Mouse (Mus musculus) stomach, postnatal 0 days (tissue): Measurements from ENCODE around the gene Apoe. TPM values are rescaled to one million over a fixed set of nuclear protein-coding genes. Genes with fewer than 3 reads are reported as not detected.
A peak's percentile ranks its signal among the peaks of the same experiment; 100 is the strongest.

Source experiments
- ATAC-seq: fragments of 200-750 bp; cut with Nextera tagmentation; 2 replicates; pipeline ENCODE4 v1.8.0; 2017; ENCODE audit not compliant: low FRiP score, low TSS enrichment
- DNase-seq: peaks from one replicate; pipeline ENCODE4 v3.0.0-alpha.2; 2016; ENCODE audit warnings: low spot score
- H3K27ac ChIP-seq: fragments of 300-500 bp; sonication (generic); replicated peaks from 2 replicates; pipeline ENCODE4 v1.5.1; 2014; ENCODE audit warnings: mild to moderate bottlenecking, control low read depth
- H3K27me3 ChIP-seq: fragments of 300-500 bp; sonication (generic); 2 replicates; pipeline ENCODE4 v1.6.1; 2014; ENCODE audit warnings: low read length; ENCODE audit not compliant: control insufficient read depth, insufficient read depth
- H3K36me3 ChIP-seq: fragments of 300-500 bp; sonication (generic); 2 replicates; pipeline ENCODE4 v1.6.1; 2014; ENCODE audit warnings: low read length, mixed read lengths; ENCODE audit not compliant: control insufficient read depth, insufficient read depth
- H3K4me1 ChIP-seq: fragments of 300-500 bp; sonication (generic); replicated peaks from 2 replicates; pipeline ENCODE4 v1.6.1; 2014; ENCODE audit warnings: antibody characterized with exemption; ENCODE audit not compliant: control insufficient read depth, insufficient read depth
- H3K4me2 ChIP-seq: fragments of 300-500 bp; sonication (generic); replicated peaks from 2 replicates; pipeline ENCODE4 v1.6.1; 2014; ENCODE audit warnings: low read depth, mild to moderate bottlenecking, control low read depth, moderate library complexity
- H3K4me3 ChIP-seq: fragments of 300-500 bp; sonication (generic); 2 replicates; pipeline ENCODE4 v1.5.1; 2014; ENCODE audit warnings: low read depth, low read length, control low read depth
- H3K9ac ChIP-seq: fragments of 300-500 bp; sonication (generic); 2 replicates; pipeline ENCODE4 v1.6.1; 2014; ENCODE audit warnings: mild to moderate bottlenecking, low read length, control low read depth, mixed read lengths
- H3K9me3 ChIP-seq: fragments of 300-500 bp; sonication (generic); 2 replicates; pipeline ENCODE4 v1.6.1; 2016; ENCODE audit warnings: low read length; ENCODE audit not compliant: control insufficient read depth
- CTCF ChIP-seq: IDR thresholded peaks from 2 replicates; pipeline ENCODE4 v1.5.1; 2016; ENCODE audit warnings: antibody characterized with exemption, low read depth, mild to moderate bottlenecking, moderate library complexity
- EP300 ChIP-seq: optimal IDR thresholded peaks from 2 replicates; pipeline ENCODE3; 2016; ENCODE audit warnings: antibody characterized with exemption
- WGBS: fragments of 180-500 bp; shearing (Covaris S2); extraction: QIAGEN DNeasy Blood & Tissue Kit; methylation state at CpG from one replicate; pipeline ENCODE4 v1.1.7; 2014; 5-methylcytosine and 5-hydroxymethylcytosine counted together
- polyA plus RNA-seq: library from polyadenylated mRNA; unstranded; fragments of >200 nt; fragmentation: Nextera tagmentation; extraction: Ambion mirVana; gene quantifications from 2 replicates; pipeline ENCODE4 v1.2.1, GENCODE M21; 2015

Apoe gene
- polyA plus RNA-seq, 1 experiment from 2014 or later = 383 TPM

DNA sequence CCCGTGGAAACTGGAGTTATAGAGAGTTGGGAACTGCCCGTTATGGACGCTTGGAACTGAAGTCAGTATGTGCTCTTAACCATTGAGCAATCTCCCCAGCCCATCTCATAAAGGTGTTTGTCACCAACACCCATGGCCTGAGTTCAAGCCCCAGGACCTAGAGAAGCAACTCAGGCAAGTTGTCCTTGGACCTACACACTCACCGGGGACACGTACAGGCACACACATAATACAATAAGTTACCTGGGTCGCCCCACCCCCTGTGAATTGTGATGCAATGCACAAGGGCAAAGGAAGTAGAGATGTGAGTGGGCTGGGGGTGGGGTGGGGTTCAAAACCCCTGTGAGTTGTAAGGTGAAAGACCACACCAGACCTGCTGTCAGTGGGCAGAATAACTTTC, 12.5 kb downstream of the Apoe start:
- H3K4me3 ChIP-seq = no peak overlapping the region
- no peaks in the 10 kb centered on the region for H3K27me3 ChIP-seq
- DNase-seq (no peak), ATAC-seq (0 out of 2 replicates have a peak, but pooled peaks have one; percentile 34)
- no peak overlapping the region for H3K9ac ChIP-seq
- no peak overlapping the region for H3K27ac ChIP-seq
- no peaks in the 10 kb centered on the region for H3K4me1 ChIP-seq
- H3K9me3 ChIP-seq = no peaks in the 10 kb centered on the region
- TF ChIP-seq CTCF (no peak), EP300 (no peak)
- 75% methylated on average over 6 of the region's 6 CpGs for WGBS
- H3K4me2 ChIP-seq = no peak overlapping the region
- H3K36me3 ChIP-seq = no peaks in the 10 kb centered on the region

DNA sequence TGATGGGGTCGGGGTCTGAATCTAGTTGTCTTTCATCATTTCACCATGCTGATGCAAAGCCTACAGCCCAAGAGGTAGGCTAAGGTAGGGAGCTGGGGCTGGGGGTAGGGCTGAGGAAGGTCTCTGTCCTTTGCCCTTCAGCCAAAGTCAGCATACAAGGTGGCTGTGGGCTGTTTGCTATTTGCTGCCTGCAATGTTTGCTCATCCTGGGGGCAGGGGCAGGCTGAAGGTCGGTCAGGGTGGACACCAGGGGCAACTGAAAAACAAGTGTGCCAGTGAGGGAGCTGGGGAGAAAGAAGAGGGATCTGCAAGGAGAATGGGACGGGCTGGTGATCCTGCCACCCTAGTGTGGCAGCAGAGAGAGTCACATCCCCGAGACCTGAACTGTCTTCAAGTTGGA, 13.6 kb downstream of the Apoe start:
- no peak overlapping the region for H3K4me2 ChIP-seq
- ATAC-seq (no peak), DNase-seq (no peak)
- H3K9ac ChIP-seq = no peak overlapping the region
- TF ChIP-seq EP300 (no peak), CTCF (no peak)
- no peak overlapping the region for H3K27ac ChIP-seq
- H3K4me1 ChIP-seq = no peaks in the 10 kb centered on the region
- no peaks in the 10 kb centered on the region for H3K36me3 ChIP-seq
- WGBS = 52% methylated on average over 4 of the region's 4 CpGs
- no peak overlapping the region for H3K4me3 ChIP-seq
- no peaks in the 10 kb centered on the region for H3K27me3 ChIP-seq
- H3K9me3 ChIP-seq = no peaks in the 10 kb centered on the region

DNA sequence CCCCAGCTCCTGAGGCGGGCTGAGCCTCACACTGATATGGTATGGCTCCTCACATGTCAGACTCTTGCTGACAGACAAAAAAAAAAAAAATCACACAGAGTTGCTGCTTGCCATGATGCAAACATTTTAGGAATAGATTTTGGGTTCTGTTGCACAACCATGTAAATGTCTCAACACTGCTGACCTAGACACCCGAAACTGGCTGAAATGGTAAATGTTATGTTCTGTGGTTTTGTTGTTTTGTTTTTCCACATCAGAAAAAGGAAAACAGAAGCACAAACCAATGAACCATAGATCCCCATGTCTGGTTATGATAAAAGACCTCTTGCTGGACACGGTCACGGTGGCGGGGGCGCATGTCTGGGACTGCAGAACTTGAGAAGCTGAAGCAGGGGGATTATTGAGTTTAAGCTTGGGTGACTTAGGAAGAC, 15.2 kb downstream of the Apoe start:
- ATAC-seq (no peak), DNase-seq (no peak)
- H3K27me3 ChIP-seq = no peaks in the 10 kb centered on the region
- no peaks in the 10 kb centered on the region for H3K4me1 ChIP-seq
- H3K36me3 ChIP-seq = no peaks in the 10 kb centered on the region
- H3K27ac ChIP-seq = no peak overlapping the region
- WGBS = 84% methylated on average over 6 of the region's 6 CpGs
- H3K4me3 ChIP-seq = no peak overlapping the region
- H3K4me2 ChIP-seq = no peak overlapping the region
- H3K9me3 ChIP-seq = no peaks in the 10 kb centered on the region
- no peak overlapping the region for H3K9ac ChIP-seq
- TF ChIP-seq EP300 (no peak), CTCF (no peak)

DNA sequence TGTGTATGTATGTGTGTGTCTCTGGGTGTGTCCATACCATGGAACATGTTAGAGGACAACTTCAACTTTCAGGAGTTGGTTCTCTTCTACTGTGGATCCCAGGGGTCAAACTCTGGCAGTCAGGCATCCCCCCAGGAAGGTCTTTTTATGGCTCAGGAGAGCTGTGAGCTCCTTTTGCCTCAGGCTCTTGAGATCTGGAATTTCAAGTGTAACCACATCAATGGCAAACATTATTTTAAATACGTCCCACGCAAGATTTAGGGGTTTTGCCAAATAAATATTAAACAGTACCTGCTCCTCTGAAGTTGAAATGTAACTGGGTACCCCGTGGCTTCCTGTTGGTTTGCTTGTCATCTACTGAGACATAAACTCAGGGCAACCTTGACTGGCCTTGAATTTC, 16.0 kb downstream of the Apoe start:
- WGBS = 55% methylated on average over 3 of the region's 3 CpGs
- no peak for DNase-seq
- Histone ChIP-seq H3K27me3 (no peaks in the 10 kb centered on the region), H3K4me3 (no peak overlapping the region), H3K9ac (no peak overlapping the region), H3K4me2 (no peak overlapping the region), H3K9me3 (no peaks in the 10 kb centered on the region), H3K27ac (no peak overlapping the region), H3K4me1 (no peaks in the 10 kb centered on the region), H3K36me3 (no peaks in the 10 kb centered on the region)
- TF ChIP-seq EP300 = no peak
- TF ChIP-seq CTCF = no peak
- no peak for ATAC-seq

DNA sequence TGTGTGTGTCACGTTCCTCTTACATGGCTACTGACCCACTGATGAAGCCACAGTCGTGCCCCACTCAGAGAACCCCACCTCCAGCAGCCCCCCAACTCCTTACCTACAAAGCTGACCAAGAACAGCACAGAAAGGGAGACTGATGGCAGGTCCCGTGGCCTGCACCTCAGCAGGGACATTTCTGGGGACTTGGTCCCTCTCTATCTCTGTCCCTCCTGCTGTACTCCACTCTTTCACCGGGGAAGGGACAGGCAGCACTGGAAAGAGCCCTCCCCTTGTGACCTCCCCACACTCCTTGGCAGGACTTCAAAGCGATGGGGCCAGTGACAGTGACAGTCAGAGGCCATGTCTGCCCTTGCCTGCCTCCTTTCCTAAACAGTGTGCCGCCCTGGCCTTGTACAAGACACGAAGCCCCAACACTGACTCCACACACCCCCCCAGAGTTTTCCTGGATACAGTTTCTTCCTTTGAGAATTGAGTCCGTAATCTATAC, 17.7 kb downstream of the Apoe start, which contains the start of the genes Gm44805 and Apoc4:
Gm44805 (minus strand) TSS at position 222 of the 493 bp plus-strand sequence.
Apoc4 (minus strand) TSS at position 278 of the 493 bp plus-strand sequence.
- no peak within 1 kb of the TSS for H3K4me2 ChIP-seq
- DNase-seq = no peak
- no peaks in the 10 kb centered on the region for H3K27me3 ChIP-seq
- no peak for ATAC-seq
- 58% methylated on average over 8 of the region's 8 CpGs for WGBS
- no peak within 1 kb of the TSS for H3K9ac ChIP-seq
- H3K27ac ChIP-seq = no peak within 1 kb of the TSS
- no peaks in the 10 kb centered on the region for H3K4me1 ChIP-seq
- TF ChIP-seq CTCF (no peak), EP300 (no peak)
- no peak within 1 kb of the TSS for H3K4me3 ChIP-seq
- no peaks in the 10 kb centered on the region for H3K36me3 ChIP-seq
- H3K9me3 ChIP-seq = no peaks in the 10 kb centered on the region; the same call in 1 of the 2 replicates

DNA sequence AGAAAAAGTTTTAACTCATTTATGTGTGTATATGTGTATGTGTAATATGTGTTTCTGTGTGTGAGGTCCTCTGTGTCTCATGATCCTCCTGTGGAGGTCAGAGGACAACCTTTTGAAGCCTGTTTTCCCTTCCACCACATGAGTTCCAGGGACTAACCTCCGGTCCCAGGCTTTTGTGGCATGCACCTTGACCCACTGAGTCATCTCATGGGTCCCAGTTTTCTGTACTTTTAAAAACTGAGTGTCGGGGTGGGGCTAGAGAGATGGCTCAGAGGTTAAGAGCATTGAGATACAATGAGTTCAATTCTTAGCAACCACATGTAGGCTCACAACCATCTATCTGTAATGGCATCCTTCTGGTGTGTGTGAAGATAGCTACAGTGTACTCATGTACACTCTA, 18.3 kb downstream of the Apoe start:
- no peak overlapping the region for H3K9ac ChIP-seq
- no peaks in the 10 kb centered on the region for H3K27me3 ChIP-seq
- WGBS = 75% methylated on average over 2 of the region's 2 CpGs
- no peak overlapping the region for H3K4me3 ChIP-seq
- DNase-seq (no peak), ATAC-seq (no peak)
- no peaks in the 10 kb centered on the region for H3K4me1 ChIP-seq
- H3K27ac ChIP-seq = no peak overlapping the region
- H3K9me3 ChIP-seq = no peaks in the 10 kb centered on the region; the same call in 1 of the 2 replicates
- no peaks in the 10 kb centered on the region for H3K36me3 ChIP-seq
- no peak overlapping the region for H3K4me2 ChIP-seq
- TF ChIP-seq CTCF (no peak), EP300 (no peak)
